Mouse (Mus musculus): Measurements from ENCODE around the gene Fam129b. TPM values are rescaled to one million over a fixed set of nuclear protein-coding genes. Genes with fewer than 3 reads are reported as not detected.

The Fam129b gene
- polyA plus RNA-seq, 1 experiment from 2014 or later, result 152 TPM

- peaks cover 67% of the 10 kb centered on the region for H3K36me3 ChIP-seq
These were observed 53.3 kb downstream of the Fam129b start for GRCm38 (mm10) chr2:32928947-32929829.

GRCm38 (mm10) chr2:32931730-32932129, 55.8 kb downstream of the Fam129b start:
- H3K4me2 ChIP-seq, result no peak overlapping the region
- H3K9me3 ChIP-seq, result no peaks in the 10 kb centered on the region
- no peak overlapping the region for H3K4me3 ChIP-seq
- peaks cover 64% of the 10 kb centered on the region for H3K36me3 ChIP-seq
- H3K27ac ChIP-seq, result no peak overlapping the region
- H3K27me3 ChIP-seq, result no peaks in the 10 kb centered on the region
- WGBS, result 76% methylated on average over 7 of the region's 7 CpGs
- ATAC-seq (ENCODE audit: insufficient number of reproducible peaks, low FRiP score, low TSS enrichment, low read depth), result no peak
- no peak overlapping the region for H3K9ac ChIP-seq
- H3K4me1 ChIP-seq, result no peaks in the 10 kb centered on the region; the same call in 1 of the 2 replicates

More at GRCm38 (mm10) chr2:32928947-32929829, 53.3 kb downstream of the Fam129b start:
- Histone ChIP-seq H3K27me3 (no peaks in the 10 kb centered on the region), H3K4me3 (no peak overlapping the region), H3K4me2 (no peak overlapping the region), H3K9ac (no peak overlapping the region), H3K27ac (no peak overlapping the region), H3K4me1 (no peaks in the 10 kb centered on the region; the same call in 1 of the 2 replicates), H3K9me3 (no peaks in the 10 kb centered on the region)
- no peak for ATAC-seq (ENCODE audit: insufficient number of reproducible peaks, low FRiP score, low TSS enrichment, low read depth)
- 89% methylated on average over 19 of the region's 19 CpGs for WGBS

GRCm38 (mm10) chr2:32938741-32939140, 62.8 kb downstream of the Fam129b start:
- H3K9ac ChIP-seq, result no peak overlapping the region
- no peaks in the 10 kb centered on the region for H3K27me3 ChIP-seq
- no peak overlapping the region for H3K4me2 ChIP-seq
- no peak overlapping the region for H3K4me3 ChIP-seq
- no peaks in the 10 kb centered on the region for H3K4me1 ChIP-seq
- no peak overlapping the region for H3K27ac ChIP-seq
- no peak for ATAC-seq (ENCODE audit: insufficient number of reproducible peaks, low FRiP score, low TSS enrichment, low read depth)
- peaks cover 81% of the 10 kb centered on the region for H3K36me3 ChIP-seq
- WGBS, result 80% methylated on average over 5 of the region's 5 CpGs
- H3K9me3 ChIP-seq, result no peaks in the 10 kb centered on the region

GRCm38 (mm10) chr2:32939418-32939817, 63.5 kb downstream of the Fam129b start:
- no peaks in the 10 kb centered on the region for H3K9me3 ChIP-seq
- peaks cover 80% of the 10 kb centered on the region for H3K36me3 ChIP-seq
- H3K27ac ChIP-seq, result no peak overlapping the region
- H3K27me3 ChIP-seq, result no peaks in the 10 kb centered on the region
- no peaks in the 10 kb centered on the region for H3K4me1 ChIP-seq
- ATAC-seq (ENCODE audit: insufficient number of reproducible peaks, low FRiP score, low TSS enrichment, low read depth), result no peak
- H3K4me2 ChIP-seq, result no peak overlapping the region
- H3K9ac ChIP-seq, result no peak overlapping the region
- WGBS, result 68% methylated on average over 5 of the region's 5 CpGs
- H3K4me3 ChIP-seq, result no peak overlapping the region

- H3K9ac ChIP-seq, result no peak overlapping the region
- peaks cover 84% of the 10 kb centered on the region for H3K36me3 ChIP-seq
- WGBS, result 89% methylated on average over 4 of the region's 4 CpGs
- no peak overlapping the region for H3K27ac ChIP-seq
- no peaks in the 10 kb centered on the region for H3K4me1 ChIP-seq
- H3K9me3 ChIP-seq, result no peaks in the 10 kb centered on the region
- ATAC-seq (ENCODE audit: insufficient number of reproducible peaks, low FRiP score, low TSS enrichment, low read depth), result no peak
- H3K27me3 ChIP-seq, result no peaks in the 10 kb centered on the region
- H3K4me3 ChIP-seq, result no peak overlapping the region
- no peak overlapping the region for H3K4me2 ChIP-seq
These were observed 64.6 kb downstream of the Fam129b start for GRCm38 (mm10) chr2:32940483-32940882.

GRCm38 (mm10) chr2:32947454-32947853, 71.5 kb downstream of the Fam129b start:
- Histone ChIP-seq H3K36me3 (peaks cover 87% of the 10 kb centered on the region), H3K9me3 (no peaks in the 10 kb centered on the region), H3K27me3 (no peaks in the 10 kb centered on the region), H3K4me3 (no peak overlapping the region), H3K4me2 (no peak overlapping the region), H3K9ac (no peak overlapping the region), H3K4me1 (no peaks in the 10 kb centered on the region), H3K27ac (no peak overlapping the region)
- 72% methylated on average over 11 of the region's 11 CpGs for WGBS
- ATAC-seq (ENCODE audit: insufficient number of reproducible peaks, low FRiP score, low TSS enrichment, low read depth), result no peak

- H3K4me1 ChIP-seq, result no peaks in the 10 kb centered on the region
- ATAC-seq (ENCODE audit: insufficient number of reproducible peaks, low FRiP score, low TSS enrichment, low read depth), result no peak
- H3K27me3 ChIP-seq, result no peaks in the 10 kb centered on the region
- no peak overlapping the region for H3K9ac ChIP-seq
- H3K36me3 ChIP-seq, result peaks cover 77% of the 10 kb centered on the region
- no peak overlapping the region for H3K4me2 ChIP-seq
- H3K9me3 ChIP-seq, result 0 out of 2 replicates have a peak, but pooled peaks cover 5% of the 10 kb centered on the region
- no peak overlapping the region for H3K4me3 ChIP-seq
- 90% methylated on average over 2 of the region's 2 CpGs for WGBS
- H3K27ac ChIP-seq, result no peak overlapping the region
These were observed 78.7 kb downstream of the Fam129b start for GRCm38 (mm10) chr2:32954581-32954980.

- H3K4me1 ChIP-seq, result peaks cover 8% of the 10 kb centered on the region
- no peak for ATAC-seq (ENCODE audit: insufficient number of reproducible peaks, low FRiP score, low TSS enrichment, low read depth)
- H3K36me3 ChIP-seq, result peaks cover 54% of the 10 kb centered on the region
- H3K9me3 ChIP-seq, result 0 out of 2 replicates have a peak, but pooled peaks cover 5% of the 10 kb centered on the region
- no peak overlapping the region for H3K4me2 ChIP-seq
- H3K27ac ChIP-seq, result no peak overlapping the region
- H3K27me3 ChIP-seq, result no peaks in the 10 kb centered on the region
- H3K9ac ChIP-seq, result no peak overlapping the region
- WGBS, result 50% methylated on average over 8 of the region's 8 CpGs
- no peak overlapping the region for H3K4me3 ChIP-seq
These were observed 81.4 kb downstream of the Fam129b start for GRCm38 (mm10) chr2:32957344-32957743.

GRCm38 (mm10) chr2:32960273-32960672, 84.4 kb downstream of the Fam129b start:
- H3K36me3 ChIP-seq, result peaks cover 54% of the 10 kb centered on the region
- 0 out of 2 replicates have a peak overlapping the region, but pooled peaks have one; percentile 74 for H3K4me2 ChIP-seq
- 0 out of 2 replicates have a peak overlapping the region, but pooled peaks have one; percentile 79 for H3K4me3 ChIP-seq
- no peak overlapping the region for H3K27ac ChIP-seq
- WGBS, result 84% methylated on average over 4 of the region's 4 CpGs
- no peak overlapping the region for H3K9ac ChIP-seq
- ATAC-seq (ENCODE audit: insufficient number of reproducible peaks, low FRiP score, low TSS enrichment, low read depth), result no peak
- H3K9me3 ChIP-seq, result no peaks in the 10 kb centered on the region
- no peaks in the 10 kb centered on the region for H3K27me3 ChIP-seq
- H3K4me1 ChIP-seq, result peaks cover 34% of the 10 kb centered on the region

- Histone ChIP-seq H3K36me3 (peaks cover 45% of the 10 kb centered on the region), H3K27me3 (no peaks in the 10 kb centered on the region), H3K4me3 (peak within 1 kb of the TSS; percentile 79), H3K4me1 (peaks cover 40% of the 10 kb centered on the region), H3K9ac (peak within 1 kb of the TSS; percentile 89), H3K27ac (peak within 1 kb of the TSS; percentile 88), H3K9me3 (no peaks in the 10 kb centered on the region), H3K4me2 (peak within 1 kb of the TSS; percentile 74)
- peak; percentile 89 for ATAC-seq (ENCODE audit: insufficient number of reproducible peaks, low FRiP score, low TSS enrichment, low read depth)
- WGBS, result 2% methylated on average over 55 of the region's 55 CpGs
These were observed 85.5 kb downstream of the Fam129b start, which contains the start of the genes Rpl12 and Lrsam1 for GRCm38 (mm10) chr2:32961192-32961995. Gene Rpl12, plus strand, starts transcription at chr2:32961559. Gene Lrsam1, minus strand, starts transcription at chr2:32961614.

GRCm38 (mm10) chr2:32962062-32962874, 86.4 kb downstream of the Fam129b start:
- H3K4me1 ChIP-seq, result peaks cover 42% of the 10 kb centered on the region
- H3K36me3 ChIP-seq, result peaks cover 39% of the 10 kb centered on the region
- peak overlapping the region; percentile 88 for H3K27ac ChIP-seq
- ATAC-seq (ENCODE audit: insufficient number of reproducible peaks, low FRiP score, low TSS enrichment, low read depth), result no peak
- peak overlapping the region; percentile 89 for H3K9ac ChIP-seq
- H3K27me3 ChIP-seq, result no peaks in the 10 kb centered on the region
- H3K9me3 ChIP-seq, result no peaks in the 10 kb centered on the region
- H3K4me2 ChIP-seq, result peak overlapping the region; percentile 74
- WGBS, result under 1% methylated on average over 33 of the region's 33 CpGs
- H3K4me3 ChIP-seq, result peak overlapping the region; percentile 79

Data from limb, embryonic 15.5 days (tissue).